Mouse (Mus musculus): ENCODE data around the gene Kdm4b. TPM values are rescaled to one million over a fixed set of nuclear protein-coding genes. Genes with fewer than 3 reads are reported as not detected.

The Kdm4b gene
- polyA plus RNA-seq, 1 experiment from 2014 or later, result 19.6 TPM

DNA sequence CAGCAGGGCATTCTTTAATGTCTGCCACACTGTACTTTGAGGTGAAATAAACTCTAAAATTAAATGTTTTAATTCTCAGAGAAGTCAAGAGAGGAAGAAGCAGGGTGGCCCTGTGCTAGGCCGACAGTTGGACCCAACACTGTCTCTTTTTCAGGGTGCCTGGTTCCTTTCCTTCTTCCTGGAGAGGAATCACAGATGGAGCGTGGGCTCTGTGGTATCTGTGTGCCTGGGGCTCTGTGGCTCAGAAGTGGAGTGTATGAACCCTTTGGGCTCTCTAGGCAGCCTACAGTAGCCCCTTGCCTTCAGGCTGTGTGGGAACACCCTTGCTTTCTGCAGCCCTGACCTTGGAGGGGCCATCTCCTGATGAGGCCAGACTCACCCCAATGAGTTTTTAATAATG lies 35.7 kb downstream of the Kdm4b start:
- H3K36me3 ChIP-seq (ENCODE audit: control insufficient read depth, insufficient read depth, low read length), result peaks cover 3% of the 10 kb centered on the region; the same call in 1 of the 2 replicates
- no peak overlapping the region for H3K4me2 ChIP-seq
- no peak overlapping the region for H3K27ac ChIP-seq (ENCODE audit: low read depth, low read length)
- no peak for ATAC-seq (replicated peaks; ENCODE audit: insufficient number of reproducible peaks, low FRiP score, low TSS enrichment)
- no peak overlapping the region for H3K4me3 ChIP-seq (ENCODE audit: low read depth, low read length)
- H3K9me3 ChIP-seq (replicated peaks; ENCODE audit: control insufficient read depth, low read length), result no peaks in the 10 kb centered on the region
- WGBS (ENCODE audit: insufficient replicate concordance), result 93% methylated on average over 2 of the region's 2 CpGs
- peaks cover 17% of the 10 kb centered on the region for H3K4me1 ChIP-seq (ENCODE audit: control insufficient read depth, insufficient read depth, low read length)
- no peaks in the 10 kb centered on the region for H3K27me3 ChIP-seq (ENCODE audit: control insufficient read depth, insufficient read depth, low read length)
- 0 out of 2 replicates have a peak overlapping the region, but pooled peaks have one; percentile 22 for H3K9ac ChIP-seq (ENCODE audit: low read depth, low read length)

DNA sequence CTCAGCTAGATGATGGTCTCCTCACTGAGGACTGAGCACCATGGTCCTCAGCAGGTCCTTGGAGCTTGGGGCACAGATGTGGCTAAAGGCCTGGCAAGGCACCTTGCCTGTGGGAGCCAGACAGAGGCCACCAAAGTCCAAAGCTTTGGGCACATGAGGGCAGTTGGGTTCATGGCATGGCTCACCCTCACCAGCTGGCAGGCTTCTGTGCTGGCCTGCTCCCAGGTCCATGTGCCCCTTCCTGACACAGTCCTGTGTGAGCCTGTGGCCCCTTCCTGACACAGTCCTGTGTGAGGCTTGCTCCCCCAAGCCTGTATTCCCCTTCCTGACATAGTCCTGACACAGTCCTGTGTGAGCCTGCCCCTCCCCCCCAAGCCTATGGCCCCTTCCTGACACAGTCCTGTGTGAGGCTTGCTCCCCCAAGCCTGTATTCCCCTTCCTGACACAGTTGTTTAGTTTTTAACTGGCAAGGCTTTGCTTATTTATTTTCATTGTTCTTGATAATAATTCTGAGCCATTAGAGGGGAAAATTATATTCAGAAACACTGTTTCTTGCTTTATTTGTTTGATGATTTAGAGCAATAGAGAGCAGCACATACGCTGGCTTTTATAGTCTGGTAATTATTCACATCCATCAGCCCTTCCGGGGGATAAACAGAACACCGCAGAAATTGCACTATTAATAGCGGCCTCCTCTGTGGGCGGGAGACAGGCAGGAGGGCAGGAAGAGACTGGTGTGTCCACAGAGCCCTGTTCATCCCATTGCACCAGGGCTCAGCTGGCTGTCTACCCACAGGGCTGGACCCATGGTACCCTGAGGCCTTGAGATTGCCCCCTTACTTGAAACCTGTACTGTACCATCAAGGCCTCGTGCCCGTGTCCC lies 40.2 kb downstream of the Kdm4b start:
- no peak overlapping the region for H3K9ac ChIP-seq (ENCODE audit: low read depth, low read length)
- 48% methylated on average over 7 of the region's 7 CpGs for WGBS (ENCODE audit: insufficient replicate concordance)
- 0 out of 2 replicates have a peak, but pooled peaks cover 3% of the 10 kb centered on the region for H3K36me3 ChIP-seq (ENCODE audit: control insufficient read depth, insufficient read depth, low read length)
- H3K9me3 ChIP-seq (replicated peaks; ENCODE audit: control insufficient read depth, low read length), result no peaks in the 10 kb centered on the region
- 0 out of 2 replicates have a peak overlapping the region, but pooled peaks have one; percentile 15 for H3K27ac ChIP-seq (ENCODE audit: low read depth, low read length)
- H3K27me3 ChIP-seq (ENCODE audit: control insufficient read depth, insufficient read depth, low read length), result no peaks in the 10 kb centered on the region
- H3K4me2 ChIP-seq, result no peak overlapping the region
- no peak overlapping the region for H3K4me3 ChIP-seq (ENCODE audit: low read depth, low read length)
- peaks cover 19% of the 10 kb centered on the region for H3K4me1 ChIP-seq (ENCODE audit: control insufficient read depth, insufficient read depth, low read length)
- no peak for ATAC-seq (replicated peaks; ENCODE audit: insufficient number of reproducible peaks, low FRiP score, low TSS enrichment)

GRCm38 (mm10) chr17:56368291-56368790 lies 42.5 kb downstream of the Kdm4b start:
- Histone ChIP-seq H3K4me2 (no peak overlapping the region), H3K9me3 (replicated peaks; ENCODE audit: control insufficient read depth, low read length) (no peaks in the 10 kb centered on the region), H3K27me3 (ENCODE audit: control insufficient read depth, insufficient read depth, low read length) (no peaks in the 10 kb centered on the region), H3K36me3 (ENCODE audit: control insufficient read depth, insufficient read depth, low read length) (0 out of 2 replicates have a peak, but pooled peaks cover 6% of the 10 kb centered on the region), H3K4me3 (ENCODE audit: low read depth, low read length) (no peak overlapping the region), H3K9ac (ENCODE audit: low read depth, low read length) (no peak overlapping the region), H3K27ac (ENCODE audit: low read depth, low read length) (no peak overlapping the region), H3K4me1 (ENCODE audit: control insufficient read depth, insufficient read depth, low read length) (peaks cover 23% of the 10 kb centered on the region)
- no peak for ATAC-seq (replicated peaks; ENCODE audit: insufficient number of reproducible peaks, low FRiP score, low TSS enrichment)
- 89% methylated on average over 6 of the region's 6 CpGs for WGBS (ENCODE audit: insufficient replicate concordance)

GRCm38 (mm10) chr17:56370090-56370489 lies 44.2 kb downstream of the Kdm4b start:
- 82% methylated on average over 3 of the region's 3 CpGs for WGBS (ENCODE audit: insufficient replicate concordance)
- H3K36me3 ChIP-seq (ENCODE audit: control insufficient read depth, insufficient read depth, low read length), result peaks cover 8% of the 10 kb centered on the region; the same call in 1 of the 2 replicates
- H3K4me3 ChIP-seq (ENCODE audit: low read depth, low read length), result no peak overlapping the region
- H3K4me1 ChIP-seq (ENCODE audit: control insufficient read depth, insufficient read depth, low read length), result peaks cover 29% of the 10 kb centered on the region
- no peak for ATAC-seq (replicated peaks; ENCODE audit: insufficient number of reproducible peaks, low FRiP score, low TSS enrichment)
- no peak overlapping the region for H3K4me2 ChIP-seq
- H3K27me3 ChIP-seq (ENCODE audit: control insufficient read depth, insufficient read depth, low read length), result no peaks in the 10 kb centered on the region
- H3K27ac ChIP-seq (ENCODE audit: low read depth, low read length), result no peak overlapping the region
- H3K9me3 ChIP-seq (replicated peaks; ENCODE audit: control insufficient read depth, low read length), result no peaks in the 10 kb centered on the region
- 0 out of 2 replicates have a peak overlapping the region, but pooled peaks have one; percentile 17 for H3K9ac ChIP-seq (ENCODE audit: low read depth, low read length)

- no peaks in the 10 kb centered on the region for H3K9me3 ChIP-seq (replicated peaks; ENCODE audit: control insufficient read depth, low read length)
- no peak overlapping the region for H3K4me2 ChIP-seq
- no peaks in the 10 kb centered on the region for H3K27me3 ChIP-seq (ENCODE audit: control insufficient read depth, insufficient read depth, low read length)
- H3K4me1 ChIP-seq (ENCODE audit: control insufficient read depth, insufficient read depth, low read length), result peaks cover 19% of the 10 kb centered on the region
- H3K4me3 ChIP-seq (ENCODE audit: low read depth, low read length), result no peak overlapping the region
- no peak overlapping the region for H3K27ac ChIP-seq (ENCODE audit: low read depth, low read length)
- 87% methylated on average over 15 of the region's 15 CpGs for WGBS (ENCODE audit: insufficient replicate concordance)
- no peak overlapping the region for H3K9ac ChIP-seq (ENCODE audit: low read depth, low read length)
- ATAC-seq (replicated peaks; ENCODE audit: insufficient number of reproducible peaks, low FRiP score, low TSS enrichment), result no peak
- H3K36me3 ChIP-seq (ENCODE audit: control insufficient read depth, insufficient read depth, low read length), result peaks cover 8% of the 10 kb centered on the region; the same call in 1 of the 2 replicates
Observed at GRCm38 (mm10) chr17:56371029-56371660, 45.3 kb downstream of the Kdm4b start.

DNA sequence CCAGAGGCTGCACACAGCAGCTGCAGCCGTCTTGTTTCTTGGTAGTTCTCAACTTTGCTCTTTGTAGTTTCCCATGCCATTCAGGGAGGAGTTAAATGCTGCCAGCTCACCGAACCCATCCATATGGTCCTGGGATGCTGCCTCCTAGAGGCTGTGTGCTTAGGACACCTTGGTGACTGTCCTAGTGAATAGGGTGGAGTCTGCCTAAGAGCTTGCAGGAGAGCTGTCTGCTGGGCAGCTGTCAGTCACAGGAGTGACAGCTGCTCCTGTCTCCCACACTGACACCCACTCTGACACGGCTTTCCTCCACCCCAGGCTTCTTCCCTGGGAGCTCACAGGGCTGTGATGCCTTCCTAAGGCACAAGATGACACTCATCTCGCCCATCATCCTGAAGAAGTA lies 46.2 kb downstream of the Kdm4b start:
- ATAC-seq (replicated peaks; ENCODE audit: insufficient number of reproducible peaks, low FRiP score, low TSS enrichment), result no peak
- peaks cover 12% of the 10 kb centered on the region; the same call in 1 of the 2 replicates for H3K4me1 ChIP-seq (ENCODE audit: control insufficient read depth, insufficient read depth, low read length)
- H3K27ac ChIP-seq (ENCODE audit: low read depth, low read length), result no peak overlapping the region
- H3K4me3 ChIP-seq (ENCODE audit: low read depth, low read length), result no peak overlapping the region
- no peaks in the 10 kb centered on the region for H3K9me3 ChIP-seq (replicated peaks; ENCODE audit: control insufficient read depth, low read length)
- H3K36me3 ChIP-seq (ENCODE audit: control insufficient read depth, insufficient read depth, low read length), result peaks cover 8% of the 10 kb centered on the region
- H3K27me3 ChIP-seq (ENCODE audit: control insufficient read depth, insufficient read depth, low read length), result no peaks in the 10 kb centered on the region
- H3K4me2 ChIP-seq, result no peak overlapping the region
- no peak overlapping the region for H3K9ac ChIP-seq (ENCODE audit: low read depth, low read length)
- WGBS (ENCODE audit: insufficient replicate concordance), result 59% methylated on average over 4 of the region's 4 CpGs

DNA sequence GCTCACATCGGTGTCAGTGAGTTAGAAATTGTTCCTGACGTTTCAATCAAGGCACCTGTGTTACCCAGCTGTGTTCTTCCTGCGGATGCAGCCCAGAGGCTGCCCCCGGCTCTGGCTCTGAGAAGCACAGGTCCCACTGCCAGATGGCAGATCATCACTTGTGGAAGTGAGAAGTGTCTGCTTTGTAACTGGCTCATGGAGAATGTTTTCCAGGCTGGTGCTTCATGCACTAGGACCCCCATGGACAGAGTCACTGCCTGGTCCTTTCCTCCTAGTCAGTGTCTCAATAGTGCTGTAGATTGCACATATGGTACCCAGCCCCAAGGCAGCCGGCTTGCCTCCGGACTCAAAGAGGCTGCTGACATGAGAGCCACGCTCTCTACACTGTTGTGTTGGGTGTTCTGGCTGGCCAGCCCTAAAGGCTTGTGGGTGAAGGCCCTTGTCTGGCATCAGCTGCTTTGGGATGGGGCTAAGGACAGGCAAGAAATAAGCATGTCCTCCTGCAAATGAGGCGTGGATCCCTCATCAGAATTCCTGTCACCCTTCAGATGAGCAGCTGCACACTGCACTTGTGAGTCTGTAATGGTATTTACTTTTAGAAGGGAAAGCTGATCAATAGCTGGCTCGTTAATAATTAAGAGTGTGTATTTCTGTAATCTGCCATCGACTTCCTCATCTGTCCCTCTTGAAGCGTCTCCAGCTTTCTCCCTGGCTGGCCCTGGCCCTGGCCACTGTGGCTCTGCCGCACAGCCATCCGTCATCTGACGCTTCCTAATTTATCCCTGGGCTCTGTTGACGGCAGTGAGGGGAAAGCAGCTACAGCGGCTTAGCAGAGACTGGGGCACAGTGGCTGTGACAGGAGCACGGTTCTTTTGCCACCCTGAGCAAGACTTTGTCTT lies 47.5 kb downstream of the Kdm4b start:
- ATAC-seq (replicated peaks; ENCODE audit: insufficient number of reproducible peaks, low FRiP score, low TSS enrichment), result no peak
- 0 out of 2 replicates have a peak overlapping the region, but pooled peaks have one; percentile 12 for H3K9ac ChIP-seq (ENCODE audit: low read depth, low read length)
- H3K27me3 ChIP-seq (ENCODE audit: control insufficient read depth, insufficient read depth, low read length), result no peaks in the 10 kb centered on the region
- no peak overlapping the region for H3K27ac ChIP-seq (ENCODE audit: low read depth, low read length)
- peaks cover 12% of the 10 kb centered on the region; the same call in 1 of the 2 replicates for H3K4me1 ChIP-seq (ENCODE audit: control insufficient read depth, insufficient read depth, low read length)
- peaks cover 14% of the 10 kb centered on the region for H3K36me3 ChIP-seq (ENCODE audit: control insufficient read depth, insufficient read depth, low read length)
- H3K9me3 ChIP-seq (replicated peaks; ENCODE audit: control insufficient read depth, low read length), result no peaks in the 10 kb centered on the region
- WGBS (ENCODE audit: insufficient replicate concordance), result 65% methylated on average over 17 of the region's 17 CpGs
- H3K4me2 ChIP-seq, result no peak overlapping the region
- no peak overlapping the region for H3K4me3 ChIP-seq (ENCODE audit: low read depth, low read length)

- H3K36me3 ChIP-seq (ENCODE audit: control insufficient read depth, insufficient read depth, low read length), result peaks cover 20% of the 10 kb centered on the region
- WGBS (ENCODE audit: insufficient replicate concordance), result 77% methylated on average over 1 of the region's 1 CpGs
Observed at GRCm38 (mm10) chr17:56374851-56375250, 49.0 kb downstream of the Kdm4b start.

More at GRCm38 (mm10) chr17:56374851-56375250, 49.0 kb downstream of the Kdm4b start:
- H3K4me3 ChIP-seq (ENCODE audit: low read depth, low read length), result no peak overlapping the region
- no peaks in the 10 kb centered on the region for H3K9me3 ChIP-seq (replicated peaks; ENCODE audit: control insufficient read depth, low read length)
- no peak overlapping the region for H3K9ac ChIP-seq (ENCODE audit: low read depth, low read length)
- H3K4me1 ChIP-seq (ENCODE audit: control insufficient read depth, insufficient read depth, low read length), result peaks cover 12% of the 10 kb centered on the region; the same call in 1 of the 2 replicates
- no peaks in the 10 kb centered on the region for H3K27me3 ChIP-seq (ENCODE audit: control insufficient read depth, insufficient read depth, low read length)
- ATAC-seq (replicated peaks; ENCODE audit: insufficient number of reproducible peaks, low FRiP score, low TSS enrichment), result no peak
- no peak overlapping the region for H3K27ac ChIP-seq (ENCODE audit: low read depth, low read length)
- H3K4me2 ChIP-seq, result no peak overlapping the region
